Mouse (Mus musculus) left cerebral cortex, postnatal 10 days (tissue): ENCODE data around the gene Dhx38. TPM values are rescaled to one million over a fixed set of nuclear protein-coding genes. Genes with fewer than 3 reads are reported as not detected.

Source experiments
- DNase-seq, 2 experiments: peaks; one replicate each; pipeline ENCODE4 v3.0.0; 2021 to 2022; ENCODE audit warnings: low spot score in 2 of 2, mixed read lengths in 1 of 2; ENCODE audit errors: extremely low spot score in 1 of 2
- intact Hi-C: fragments of 180-260 bp; cut with DNase I; formaldehyde crosslinking; loops from one replicate; pipeline ENCODE4 v1.15.1; 2025
- total RNA-seq, 2 experiments: library from RNA; stranded (reverse); gene quantifications; 2 replicates each; pipeline ENCODE4 v1.2.3; 2021

The Dhx38 gene
- 10 to 100 TPM; 21.9 to 24.1 TPM for total RNA-seq

- intact Hi-C loops, result loop anchor here (2.0 kb wide), 1 partner anchor 43 kb away; the partner anchor contains the start of gene Dhodh
Measured at GRCm38 (mm10) chr8:109565498-109566333, at the start of gene Dhx38, which contains the start of gene Txnl4b. TSS of gene Dhx38 (minus strand) at chr8:109565861. TSS of gene Txnl4b (plus strand) at chr8:109565892.

GRCm38 (mm10) chr8:109614243-109615210 lies 48.9 kb upstream of the Dhx38 start, which contains the start of gene Pkd1l3:
TSS of gene Pkd1l3 (plus strand) at chr8:109614517.
- intact Hi-C loops, result no loop called here
- DNase-seq, result no peak

More at GRCm38 (mm10) chr8:109565498-109566333, at the start of gene Dhx38, which contains the start of gene Txnl4b:
- peak; percentile 98 to 99 for DNase-seq

GRCm38 (mm10) chr8:109609153-109609502 lies 43.5 kb upstream of the Dhx38 start:
- DNase-seq, result no peak
- intact Hi-C loops, result loop anchor here (2.0 kb wide), 2 partner anchors 44 to 84 kb away; partner anchors contain the start of genes Dhx38, Ist1 and Txnl4b

GRCm38 (mm10) chr8:109608271-109609152 lies 42.9 kb upstream of the Dhx38 start, which contains the start of gene Dhodh:
TSS of gene Dhodh (minus strand) at chr8:109608673.
- peak; percentile 97 to 98 for DNase-seq
- intact Hi-C loops, result loop anchor here (2.0 kb wide), 2 partner anchors 44 to 84 kb away; partner anchors contain the start of genes Dhx38, Ist1 and Txnl4b

GRCm38 (mm10) chr8:109607650-109608049 lies 42.0 kb upstream of the Dhx38 start:
- no peak for DNase-seq
- intact Hi-C loops, result loop anchor here (2.0 kb wide), 2 partner anchors 43 to 85 kb away; partner anchors contain the start of genes Dhx38, Ist1 and Txnl4b

GRCm38 (mm10) chr8:109606725-109607124 lies 41.1 kb upstream of the Dhx38 start:
- intact Hi-C loops, result no loop called here

GRCm38 (mm10) chr8:109595854-109596253 lies 30.2 kb upstream of the Dhx38 start:
- DNase-seq, result peak in 1 of 2 experiments; percentile 59
- intact Hi-C loops, result no loop called here

More at GRCm38 (mm10) chr8:109606725-109607124, 41.1 kb upstream of the Dhx38 start:
- no peak for DNase-seq

- DNase-seq, result no peak
- intact Hi-C loops, result no loop called here
Measured at GRCm38 (mm10) chr8:109593117-109593788, 27.6 kb upstream of the Dhx38 start.

GRCm38 (mm10) chr8:109592164-109592563 lies 26.5 kb upstream of the Dhx38 start:
- intact Hi-C loops, result no loop called here
- no peak for DNase-seq

GRCm38 (mm10) chr8:109591367-109591766 lies 25.7 kb upstream of the Dhx38 start:
- no peak for DNase-seq
- intact Hi-C loops, result no loop called here

GRCm38 (mm10) chr8:109590901-109591300 lies 25.2 kb upstream of the Dhx38 start:
- DNase-seq, result no peak
- intact Hi-C loops, result no loop called here

- intact Hi-C loops, result no loop called here
- DNase-seq, result no peak
Measured at GRCm38 (mm10) chr8:109586972-109587504, 21.4 kb upstream of the Dhx38 start.

- DNase-seq, result no peak
- intact Hi-C loops, result no loop called here
Measured at GRCm38 (mm10) chr8:109585652-109586051, 20.0 kb upstream of the Dhx38 start.

GRCm38 (mm10) chr8:109584830-109585229 lies 19.2 kb upstream of the Dhx38 start:
- no peak for DNase-seq
- intact Hi-C loops, result no loop called here

GRCm38 (mm10) chr8:109584293-109584692 lies 18.6 kb upstream of the Dhx38 start:
- DNase-seq, result no peak
- intact Hi-C loops, result no loop called here

GRCm38 (mm10) chr8:109578900-109579301 lies 13.2 kb upstream of the Dhx38 start, which contains the start of gene Hp:
TSS of gene Hp (minus strand) at chr8:109579172.
- peak in 1 of 2 experiments; percentile 5 for DNase-seq
- intact Hi-C loops, result no loop called here

GRCm38 (mm10) chr8:109576311-109576710 lies 10.7 kb upstream of the Dhx38 start:
- intact Hi-C loops, result no loop called here
- DNase-seq, result no peak
